Mouse (Mus musculus) R1 (cell line): ENCODE data around the gene Nradd.

ENCODE experiments used
- DNase-seq: peaks from one replicate; pipeline ENCODE4 v3.0.0-alpha.2; 2018; ENCODE audit warnings: low read depth, low spot score

Gene Nradd

DNA sequence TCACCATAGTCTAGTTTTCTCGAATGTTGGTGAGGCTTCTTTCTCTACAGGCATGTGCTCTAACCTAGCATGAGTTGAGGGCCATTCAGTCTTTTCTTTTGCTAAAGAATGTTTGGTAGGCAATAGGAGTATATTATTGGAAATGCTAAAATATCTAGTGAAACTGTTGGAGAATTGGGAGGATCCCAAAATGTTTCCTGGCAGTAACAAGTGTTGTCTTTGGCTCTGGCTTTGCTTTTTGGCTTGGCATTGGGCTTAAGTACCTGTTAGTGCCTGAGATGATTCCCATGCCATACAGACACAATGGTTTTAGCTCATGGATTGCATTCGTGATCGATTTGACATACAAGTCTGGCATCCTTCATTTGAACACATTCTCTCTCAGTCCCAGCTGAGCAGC lies 12.8 kb downstream of the Nradd start:
- DNase-seq, result no peak

DNA sequence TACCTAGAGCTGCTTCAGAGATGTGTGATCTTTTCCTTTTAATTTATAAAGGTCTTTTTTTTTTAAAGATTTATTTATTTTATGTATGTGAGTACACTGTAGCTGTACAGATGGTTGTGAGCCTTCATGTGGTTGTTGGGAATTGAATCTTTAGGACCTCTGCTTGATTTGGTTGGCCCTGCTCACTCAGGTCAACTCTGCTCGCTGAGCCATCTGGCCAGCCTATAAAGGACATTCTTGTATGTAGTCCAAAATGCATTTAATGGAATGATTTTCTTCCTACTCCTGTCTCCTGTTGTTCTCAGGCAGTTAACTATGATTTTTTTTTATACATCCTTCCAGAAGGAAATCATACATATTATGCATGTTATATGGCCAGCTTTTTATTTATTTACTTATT lies 40.7 kb downstream of the Nradd start:
- no peak for DNase-seq

DNA sequence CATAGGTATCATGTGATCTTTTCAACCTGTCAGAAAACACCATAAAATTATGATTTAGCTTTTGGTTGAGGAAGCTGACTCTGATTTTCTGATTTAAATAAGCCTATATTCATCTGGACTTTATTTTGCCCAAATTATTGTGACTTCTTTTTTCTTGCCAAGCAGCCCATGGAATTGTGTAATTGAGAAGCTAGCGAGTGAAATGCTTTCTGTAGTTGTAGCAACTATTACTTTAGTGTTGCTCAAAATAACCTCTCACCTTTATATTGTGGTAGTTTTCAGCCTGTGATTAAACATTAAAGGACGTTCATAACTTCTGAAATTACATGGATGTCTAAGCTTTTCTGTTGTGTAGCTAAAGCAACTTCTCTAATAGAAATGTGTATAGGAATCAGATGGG lies 42.1 kb downstream of the Nradd start:
- DNase-seq, result no peak
